Mouse (Mus musculus) lung, embryonic 16.5 days (tissue): ENCODE data around the gene Gpr35. TPM values are rescaled to one million over a fixed set of nuclear protein-coding genes. Genes with fewer than 3 reads are reported as not detected.

Source experiments
- ATAC-seq: fragments of 200-750 bp; cut with Nextera tagmentation; 2 replicates; pipeline ENCODE4 v1.8.0; 2017; ENCODE audit warnings: low read depth, mild to moderate bottlenecking, moderate library complexity
- H3K27ac ChIP-seq: fragments of 300-500 bp; sonication (generic); 2 replicates; pipeline ENCODE4 v1.5.1; 2014; ENCODE audit warnings: mild to moderate bottlenecking, control low read depth, low read length
- H3K27me3 ChIP-seq: fragments of 300-500 bp; sonication (generic); 2 replicates; pipeline ENCODE4 v1.6.1; 2014; ENCODE audit warnings: low read depth, low read length, mixed read lengths; ENCODE audit not compliant: control insufficient read depth, insufficient read depth
- H3K36me3 ChIP-seq: fragments of 300-500 bp; sonication (generic); 2 replicates; pipeline ENCODE4 v1.6.1; 2014; ENCODE audit warnings: low read length; ENCODE audit not compliant: control insufficient read depth, insufficient read depth
- H3K4me1 ChIP-seq: fragments of 300-500 bp; sonication (generic); replicated peaks from 2 replicates; pipeline ENCODE4 v1.6.1; 2014; ENCODE audit warnings: low read length, mixed read lengths; ENCODE audit not compliant: control insufficient read depth, insufficient read depth
- H3K4me2 ChIP-seq: fragments of 300-500 bp; sonication (generic); 2 replicates; pipeline ENCODE4 v1.6.1; 2014; ENCODE audit warnings: low read depth, low read length, control low read depth
- H3K4me3 ChIP-seq: fragments of 300-500 bp; sonication (generic); 2 replicates; pipeline ENCODE4 v1.5.1; 2014; ENCODE audit warnings: mild to moderate bottlenecking, low read length, control low read depth
- H3K9ac ChIP-seq: fragments of 300-500 bp; sonication (generic); 2 replicates; pipeline ENCODE4 v1.6.1; 2014; ENCODE audit warnings: low read length, control low read depth
- H3K9me3 ChIP-seq: fragments of 300-500 bp; sonication (generic); 2 replicates; pipeline ENCODE4 v1.6.1; 2016; ENCODE audit warnings: low read length; ENCODE audit not compliant: control insufficient read depth
- WGBS: fragments of 180-500 bp; shearing (Covaris S2); extraction: QIAGEN DNeasy Blood & Tissue Kit; methylation state at CpG from one replicate; pipeline ENCODE4 v1.1.7; 2014; 5-methylcytosine and 5-hydroxymethylcytosine counted together
- polyA plus RNA-seq: library from polyadenylated mRNA; unstranded; fragments of >200 nt; fragmentation: Nextera tagmentation; extraction: Ambion mirVana; gene quantifications from 2 replicates; pipeline ENCODE4 v1.2.1, GENCODE M21; 2015

The Gpr35 gene
- polyA plus RNA-seq, 1 experiment from 2014 or later = 0.46 TPM

DNA sequence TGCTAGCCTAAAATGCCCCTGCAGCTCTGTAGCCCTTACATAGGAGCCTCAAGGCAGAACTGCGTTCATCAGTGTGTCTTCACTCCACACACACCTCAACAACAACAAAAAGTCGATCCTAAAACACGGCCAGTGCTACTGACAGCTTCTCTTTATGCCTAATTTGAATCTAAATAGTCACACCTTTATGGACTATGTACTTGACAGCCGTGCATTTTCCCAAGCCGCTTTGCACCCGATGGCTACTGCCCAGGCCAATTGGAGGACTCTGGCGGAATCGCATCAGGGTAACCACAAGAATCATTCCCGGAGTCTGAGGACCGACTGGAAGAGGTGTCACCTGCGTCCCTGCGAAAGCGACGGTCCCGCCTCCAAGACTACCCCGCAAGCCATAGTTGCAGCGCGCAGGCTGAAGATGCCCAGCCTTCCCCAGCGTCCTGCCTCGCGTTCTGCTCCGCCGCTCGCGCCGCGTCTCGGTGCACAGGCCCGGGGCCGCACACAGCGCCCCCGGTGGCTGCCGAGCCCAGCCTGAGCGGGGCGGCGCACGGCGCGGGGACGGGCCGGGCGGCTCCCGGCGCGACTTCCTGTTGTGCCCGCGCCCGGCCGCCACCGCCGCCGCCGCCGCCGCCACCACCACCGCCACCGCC lies 40.3 kb upstream of the Gpr35 start, which contains the start of gene Rnpepl1:
Rnpepl1 (plus strand) TSS at position 545 of the 647 bp plus-strand sequence.
- Histone ChIP-seq H3K9me3 (no peaks in the 10 kb centered on the region), H3K27ac (peak within 1 kb of the TSS; percentile 87), H3K4me3 (peak within 1 kb of the TSS; percentile 85), H3K4me1 (peaks cover 29% of the 10 kb centered on the region), H3K36me3 (peaks cover 9% of the 10 kb centered on the region), H3K9ac (peak within 1 kb of the TSS; percentile 90), H3K4me2 (peak within 1 kb of the TSS; percentile 77), H3K27me3 (no peaks in the 10 kb centered on the region)
- under 1% methylated on average over 31 of the region's 57 CpGs for WGBS
- ATAC-seq = peak; percentile 73

- H3K36me3 ChIP-seq = peaks cover 9% of the 10 kb centered on the region
- H3K27ac ChIP-seq = peak overlapping the region; percentile 87
- H3K9ac ChIP-seq = peak overlapping the region; percentile 90
- WGBS = 2% methylated on average over 39 of the region's 85 CpGs
- no peaks in the 10 kb centered on the region for H3K9me3 ChIP-seq
- no peaks in the 10 kb centered on the region for H3K27me3 ChIP-seq
- peak overlapping the region; percentile 77 for H3K4me2 ChIP-seq
- ATAC-seq = peak; percentile 30
- H3K4me3 ChIP-seq = peak overlapping the region; percentile 85
- H3K4me1 ChIP-seq = peaks cover 29% of the 10 kb centered on the region
Measured at GRCm38 (mm10) chr1:92910925-92911720, 39.5 kb upstream of the Gpr35 start.

DNA sequence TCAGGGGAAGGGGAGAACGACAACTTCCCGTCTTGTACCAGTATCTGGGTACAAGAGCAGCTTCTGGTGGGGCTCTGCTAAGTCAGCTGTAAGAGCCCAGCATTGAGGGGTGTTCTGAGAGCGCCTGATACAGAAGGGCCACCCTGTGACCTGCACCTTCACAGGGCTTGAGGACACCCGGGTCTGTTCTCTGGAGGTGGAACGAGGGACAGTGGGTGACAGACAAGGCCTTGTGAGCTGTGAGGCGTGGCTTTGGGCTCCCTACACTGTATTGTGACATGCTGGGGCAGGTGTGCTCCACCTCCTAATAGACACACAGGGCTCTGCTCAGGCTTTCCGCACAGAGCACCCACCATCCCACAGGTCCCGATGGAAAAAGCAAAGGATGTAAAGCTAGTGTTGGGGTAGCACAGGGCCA lies 38.9 kb upstream of the Gpr35 start:
- H3K9ac ChIP-seq = peak overlapping the region; percentile 90
- 0 out of 2 replicates have a peak overlapping the region, but pooled peaks have one; percentile 87 for H3K27ac ChIP-seq
- H3K27me3 ChIP-seq = no peaks in the 10 kb centered on the region
- H3K4me1 ChIP-seq = peaks cover 27% of the 10 kb centered on the region
- peak overlapping the region; percentile 85 for H3K4me3 ChIP-seq
- peaks cover 12% of the 10 kb centered on the region for H3K36me3 ChIP-seq
- no peak for ATAC-seq
- no peaks in the 10 kb centered on the region for H3K9me3 ChIP-seq
- WGBS = 39% methylated on average over 8 of the region's 8 CpGs
- H3K4me2 ChIP-seq = peak overlapping the region; percentile 77

DNA sequence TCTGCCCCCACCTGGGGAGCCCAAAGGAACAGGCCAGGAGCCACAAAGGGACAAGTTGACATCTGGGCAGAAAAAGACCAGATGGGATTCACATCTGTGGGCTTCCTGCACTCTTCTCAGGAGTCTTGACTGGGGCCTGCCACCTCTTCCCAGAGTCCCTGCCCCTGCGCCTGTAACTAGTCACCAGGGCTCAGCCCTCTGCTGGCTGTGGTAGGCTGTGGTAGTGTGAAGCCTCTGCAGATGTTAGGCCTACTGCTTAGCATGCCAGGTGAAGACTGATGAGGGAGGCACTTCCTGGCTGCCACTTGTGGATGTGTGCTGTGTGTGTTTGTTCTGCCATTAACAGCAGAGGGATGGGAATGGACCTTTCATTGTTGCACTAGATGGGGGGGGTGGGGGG lies 38.4 kb upstream of the Gpr35 start:
- no peak overlapping the region for H3K27ac ChIP-seq
- H3K36me3 ChIP-seq = peaks cover 17% of the 10 kb centered on the region
- H3K9me3 ChIP-seq = no peaks in the 10 kb centered on the region
- no peak for ATAC-seq
- H3K4me3 ChIP-seq = peak overlapping the region; percentile 85
- H3K9ac ChIP-seq = peak overlapping the region; percentile 90
- H3K4me1 ChIP-seq = peaks cover 27% of the 10 kb centered on the region
- H3K4me2 ChIP-seq = peak overlapping the region; percentile 77
- WGBS = 58% methylated on average over 1 of the region's 1 CpGs
- no peaks in the 10 kb centered on the region for H3K27me3 ChIP-seq

GRCm38 (mm10) chr1:92914239-92914638 lies 36.4 kb upstream of the Gpr35 start:
- Histone ChIP-seq H3K27ac (no peak overlapping the region), H3K9me3 (no peaks in the 10 kb centered on the region), H3K9ac (no peak overlapping the region), H3K4me1 (peaks cover 21% of the 10 kb centered on the region), H3K4me3 (no peak overlapping the region), H3K36me3 (peaks cover 36% of the 10 kb centered on the region), H3K27me3 (no peaks in the 10 kb centered on the region), H3K4me2 (no peak overlapping the region)
- no peak for ATAC-seq
- whole genome bisulfite sequencing = 71% methylated on average over 4 of the region's 4 CpGs

DNA sequence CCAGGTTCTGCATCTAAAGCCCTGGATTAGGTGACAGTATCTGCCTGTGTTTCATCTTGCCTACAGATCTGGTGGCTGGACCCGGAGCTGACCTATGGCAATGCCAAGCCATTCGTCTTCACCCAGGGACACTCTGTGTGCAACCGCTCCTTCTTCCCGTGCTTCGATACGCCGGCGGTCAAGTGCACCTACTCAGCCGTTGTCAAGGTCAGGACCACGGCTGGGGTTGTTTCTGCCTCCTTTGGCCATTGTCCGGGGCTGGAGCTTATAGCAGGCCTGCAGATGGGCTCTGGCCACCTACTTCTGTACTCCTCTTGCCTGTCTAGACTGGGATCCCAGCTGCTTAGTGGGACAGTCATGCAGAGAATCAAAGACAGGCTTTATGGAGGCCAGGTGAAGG lies 35.7 kb upstream of the Gpr35 start:
- ATAC-seq = no peak
- Histone ChIP-seq H3K4me2 (no peak overlapping the region), H3K4me3 (no peak overlapping the region), H3K27ac (no peak overlapping the region), H3K4me1 (peaks cover 17% of the 10 kb centered on the region), H3K36me3 (peaks cover 43% of the 10 kb centered on the region), H3K27me3 (no peaks in the 10 kb centered on the region), H3K9ac (no peak overlapping the region), H3K9me3 (no peaks in the 10 kb centered on the region)
- 90% methylated on average over 11 of the region's 11 CpGs for WGBS

- H3K36me3 ChIP-seq = peaks cover 45% of the 10 kb centered on the region
- H3K4me3 ChIP-seq = no peak overlapping the region
- H3K9ac ChIP-seq = no peak overlapping the region
- no peak for ATAC-seq
- no peak overlapping the region for H3K4me2 ChIP-seq
- H3K27me3 ChIP-seq = no peaks in the 10 kb centered on the region
- 89% methylated on average over 9 of the region's 9 CpGs for WGBS
- peaks cover 11% of the 10 kb centered on the region for H3K4me1 ChIP-seq
- no peaks in the 10 kb centered on the region for H3K9me3 ChIP-seq
- no peak overlapping the region for H3K27ac ChIP-seq
Measured at GRCm38 (mm10) chr1:92916725-92917124, 33.9 kb upstream of the Gpr35 start.

GRCm38 (mm10) chr1:92919151-92919550 lies 31.5 kb upstream of the Gpr35 start:
- Histone ChIP-seq H3K4me2 (no peak overlapping the region), H3K27ac (no peak overlapping the region), H3K9ac (no peak overlapping the region), H3K4me3 (no peak overlapping the region), H3K36me3 (peaks cover 42% of the 10 kb centered on the region), H3K27me3 (no peaks in the 10 kb centered on the region), H3K4me1 (no peaks in the 10 kb centered on the region), H3K9me3 (no peaks in the 10 kb centered on the region)
- 96% methylated on average over 11 of the region's 11 CpGs for WGBS
- ATAC-seq = no peak

- 80% methylated on average over 12 of the region's 12 CpGs for WGBS
- H3K27ac ChIP-seq = no peak overlapping the region
- no peak overlapping the region for H3K4me2 ChIP-seq
- H3K4me3 ChIP-seq = no peak overlapping the region
- H3K9me3 ChIP-seq = no peaks in the 10 kb centered on the region
- no peaks in the 10 kb centered on the region for H3K27me3 ChIP-seq
- H3K36me3 ChIP-seq = peaks cover 41% of the 10 kb centered on the region
- H3K9ac ChIP-seq = no peak overlapping the region
- ATAC-seq = no peak
- H3K4me1 ChIP-seq = no peaks in the 10 kb centered on the region
Measured at GRCm38 (mm10) chr1:92919775-92920174, 30.9 kb upstream of the Gpr35 start.
